Mouse (Mus musculus): ENCODE measurements around the gene Spdef.
A peak's percentile ranks its signal among the peaks of the same experiment; 100 is the strongest.

Spdef gene

DNA sequence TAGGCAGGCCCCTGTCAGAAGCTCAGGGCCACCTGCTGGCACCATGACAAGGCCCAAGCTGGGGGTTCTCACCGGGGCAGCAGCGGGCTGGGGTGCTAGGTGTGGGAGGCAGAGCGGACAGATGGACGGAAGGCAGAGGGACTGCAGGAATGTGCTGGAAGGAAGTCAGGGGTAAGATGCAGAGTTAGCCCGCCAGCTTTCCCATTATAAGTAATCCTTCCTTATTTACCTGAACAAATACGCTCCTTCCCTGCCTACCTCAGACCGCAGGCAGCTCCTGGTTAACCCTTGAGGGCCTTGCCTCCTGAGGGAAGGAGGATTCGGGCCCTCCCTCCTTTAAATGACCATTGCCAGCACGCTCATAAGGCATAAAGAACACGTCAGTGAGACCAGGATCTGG is at the start of gene Spdef:
Gene Spdef (minus strand): TSS at position 186 of the 400 bp plus-strand sequence.
- no peak for DNase-seq (ENCODE audit: low read depth, low spot score)

GRCm38 (mm10) chr17:27777823-27778222 is 49.1 kb upstream of the Spdef start:
- peak; percentile 62 for DNase-seq (ENCODE audit: low read depth, low spot score)

DNA sequence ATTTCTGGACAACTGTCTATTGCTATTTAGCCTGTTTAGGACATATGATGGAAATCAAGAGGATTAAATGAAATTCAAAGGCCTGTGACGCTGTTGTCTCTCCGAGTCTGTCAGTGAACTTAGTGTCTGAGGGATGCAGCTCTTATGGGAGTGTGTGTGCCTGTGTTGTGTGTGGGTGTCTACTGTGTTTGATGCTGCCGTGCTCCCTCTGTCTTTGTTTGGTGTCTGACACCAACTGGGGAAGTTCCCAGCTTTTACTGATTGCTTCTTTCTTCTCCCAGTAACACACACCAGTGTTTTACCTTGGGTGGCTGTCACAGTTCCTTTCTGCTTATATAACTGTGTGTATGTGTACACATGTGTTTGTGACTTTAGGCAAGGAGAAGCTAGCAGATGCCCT is 45.4 kb upstream of the Spdef start:
- DNase-seq (ENCODE audit: low read depth, low spot score), result no peak

- DNase-seq (ENCODE audit: low read depth, low spot score), result no peak
Observed at GRCm38 (mm10) chr17:27771616-27772015, 42.9 kb upstream of the Spdef start.

GRCm38 (mm10) chr17:27768817-27769542 is 40.2 kb upstream of the Spdef start:
- peak; percentile 57 for DNase-seq (ENCODE audit: low read depth, low spot score)

- DNase-seq (ENCODE audit: low read depth, low spot score), result no peak
Observed at GRCm38 (mm10) chr17:27767543-27767942, 38.8 kb upstream of the Spdef start.

DNA sequence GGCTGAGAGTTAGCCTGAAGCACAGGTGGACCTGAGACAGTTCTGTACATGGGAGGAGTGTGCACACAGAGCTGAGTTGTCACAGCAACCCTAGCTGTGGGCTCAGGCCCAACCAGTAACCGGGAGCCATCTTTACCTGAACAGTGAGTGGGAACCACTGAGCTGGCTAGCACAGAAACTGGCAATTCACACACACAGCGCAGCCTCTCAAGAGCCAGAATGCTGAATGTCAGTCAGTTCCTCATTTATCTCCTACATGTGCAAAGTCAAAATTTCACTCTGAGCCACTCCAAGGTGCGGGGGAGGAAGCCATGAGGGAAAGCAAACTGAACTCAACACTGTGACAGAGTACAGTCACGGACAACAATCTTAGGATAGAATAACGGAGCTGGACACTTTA is 38.4 kb upstream of the Spdef start:
- DNase-seq (ENCODE audit: low read depth, low spot score), result no peak

DNA sequence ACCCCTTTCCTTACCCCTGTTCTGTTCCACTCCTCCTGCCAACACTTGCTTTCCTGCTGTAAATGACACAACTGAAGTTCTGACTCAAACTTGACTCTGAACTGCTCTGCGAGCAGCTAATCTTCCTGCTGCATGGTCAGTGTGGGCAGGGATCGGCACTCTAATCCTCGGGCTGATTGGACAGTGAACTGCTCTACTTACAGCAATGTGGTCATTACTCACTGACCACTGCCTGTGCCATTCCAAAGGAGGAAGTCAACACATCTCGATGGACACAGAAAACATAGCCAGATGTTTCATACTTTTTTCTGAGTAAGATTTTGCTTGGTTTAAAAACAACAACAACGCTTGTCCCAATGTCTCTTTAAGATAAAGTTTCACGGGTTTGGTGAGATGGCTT is 36.3 kb upstream of the Spdef start:
- DNase-seq (ENCODE audit: low read depth, low spot score), result no peak

- DNase-seq (ENCODE audit: low read depth, low spot score), result no peak
Observed at GRCm38 (mm10) chr17:27764453-27764852, 35.7 kb upstream of the Spdef start.

- no peak for DNase-seq (ENCODE audit: low read depth, low spot score)
Observed at GRCm38 (mm10) chr17:27762884-27763283, 34.1 kb upstream of the Spdef start.

DNA sequence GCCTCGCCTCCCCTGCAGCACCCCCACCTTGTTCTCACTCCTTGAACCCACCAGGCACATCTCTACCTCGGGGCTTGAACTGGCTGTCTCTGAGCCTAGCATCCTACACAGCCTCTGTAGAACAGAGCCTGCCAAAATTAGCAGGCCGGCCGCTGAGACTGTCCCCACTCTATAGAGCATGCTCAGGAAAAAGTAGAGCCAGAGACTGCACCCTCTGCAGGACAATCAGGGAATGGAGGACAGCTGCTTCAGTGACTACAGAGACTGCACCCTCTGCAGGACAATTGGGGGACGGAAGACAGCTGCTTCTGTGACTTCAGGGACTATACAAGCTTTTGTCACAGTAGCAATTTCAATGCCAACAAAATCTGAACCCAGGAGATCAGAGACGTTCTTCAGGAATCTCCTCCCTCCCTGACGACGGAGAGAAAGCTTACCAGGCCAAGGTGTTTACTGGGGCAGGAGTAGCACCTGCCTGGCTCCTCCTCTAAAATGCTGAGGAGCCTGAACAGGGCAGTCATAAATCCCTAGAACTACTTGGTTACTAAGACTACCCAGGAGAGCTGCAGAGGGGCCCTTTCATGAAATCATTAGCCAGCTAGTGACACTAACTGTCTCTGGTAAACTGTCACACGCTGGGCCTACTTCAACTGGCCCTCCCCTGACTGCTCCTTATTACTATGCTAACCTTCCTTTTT is 33.0 kb upstream of the Spdef start:
- DNase-seq (ENCODE audit: low read depth, low spot score), result no peak

GRCm38 (mm10) chr17:27760169-27760568 is 31.4 kb upstream of the Spdef start:
- DNase-seq (ENCODE audit: low read depth, low spot score), result no peak

GRCm38 (mm10) chr17:27751314-27752202 is 22.8 kb upstream of the Spdef start:
- DNase-seq (ENCODE audit: low read depth, low spot score), result no peak

DNA sequence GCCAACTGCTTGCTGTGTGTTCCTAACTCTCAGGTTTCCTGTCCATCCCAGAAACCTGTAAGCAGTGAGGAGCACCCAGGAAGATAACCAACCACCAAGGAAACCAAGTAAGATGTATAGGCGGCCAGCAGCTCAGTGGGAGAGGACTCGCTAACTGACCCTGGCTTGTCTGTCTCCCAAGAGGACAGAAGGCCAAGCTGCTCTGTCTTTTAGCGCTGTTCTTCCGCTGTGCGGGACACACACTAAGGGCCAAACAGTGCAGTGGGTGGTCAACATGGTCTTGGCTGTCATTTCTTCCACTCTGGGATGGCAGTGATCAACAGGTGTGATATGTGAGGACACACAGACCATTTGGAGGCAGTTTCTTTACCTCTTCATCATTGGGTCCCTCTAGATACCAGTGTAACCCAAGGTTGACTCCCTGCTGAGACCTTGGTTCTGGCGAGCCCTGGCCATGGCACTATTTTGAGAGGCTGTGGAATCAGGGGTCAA is 21.7 kb upstream of the Spdef start:
- DNase-seq (ENCODE audit: low read depth, low spot score), result no peak

DNA sequence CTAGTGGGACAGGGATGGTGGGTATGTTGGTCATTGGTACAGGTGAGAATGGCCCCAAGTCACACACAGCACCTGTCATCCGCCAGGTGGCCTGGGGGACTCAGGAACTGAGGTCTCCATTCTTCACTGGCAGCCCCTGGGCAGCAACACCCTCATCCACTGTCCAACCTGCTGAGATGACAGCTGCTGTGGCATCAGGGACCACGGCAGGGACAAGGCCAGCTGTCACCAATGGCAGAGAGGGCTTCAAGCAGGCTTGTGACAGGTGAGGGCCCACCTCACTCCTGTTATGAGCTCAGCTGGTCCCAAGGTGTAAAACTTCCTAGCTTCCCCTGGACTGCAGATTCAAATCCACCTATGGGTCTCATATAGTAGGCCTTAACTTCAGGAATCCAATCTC is 19.4 kb upstream of the Spdef start:
- no peak for DNase-seq (ENCODE audit: low read depth, low spot score)

- DNase-seq (ENCODE audit: low read depth, low spot score), result no peak
Observed at GRCm38 (mm10) chr17:27746446-27746845, 17.7 kb upstream of the Spdef start.

DNA sequence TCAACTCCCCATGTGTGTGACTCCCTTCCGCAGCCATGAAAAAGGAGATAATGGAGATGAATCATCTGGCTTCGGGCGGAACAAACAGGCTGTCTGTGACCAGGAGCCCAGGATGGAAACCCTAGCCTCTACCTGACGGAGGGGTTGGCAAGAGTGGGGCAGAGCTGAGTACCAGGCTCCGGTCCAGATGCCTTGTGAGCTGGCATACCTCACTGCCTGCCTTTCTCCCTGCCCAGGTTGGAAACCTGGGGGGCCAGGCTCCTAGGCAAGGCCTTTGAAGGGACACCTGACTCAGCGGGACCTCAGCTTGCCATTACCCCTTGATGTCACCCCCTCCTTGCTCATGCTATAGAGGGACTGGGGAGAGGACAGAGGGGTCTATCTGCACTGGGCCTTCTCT is 12.2 kb upstream of the Spdef start:
- DNase-seq (ENCODE audit: low read depth, low spot score), result no peak

DNA sequence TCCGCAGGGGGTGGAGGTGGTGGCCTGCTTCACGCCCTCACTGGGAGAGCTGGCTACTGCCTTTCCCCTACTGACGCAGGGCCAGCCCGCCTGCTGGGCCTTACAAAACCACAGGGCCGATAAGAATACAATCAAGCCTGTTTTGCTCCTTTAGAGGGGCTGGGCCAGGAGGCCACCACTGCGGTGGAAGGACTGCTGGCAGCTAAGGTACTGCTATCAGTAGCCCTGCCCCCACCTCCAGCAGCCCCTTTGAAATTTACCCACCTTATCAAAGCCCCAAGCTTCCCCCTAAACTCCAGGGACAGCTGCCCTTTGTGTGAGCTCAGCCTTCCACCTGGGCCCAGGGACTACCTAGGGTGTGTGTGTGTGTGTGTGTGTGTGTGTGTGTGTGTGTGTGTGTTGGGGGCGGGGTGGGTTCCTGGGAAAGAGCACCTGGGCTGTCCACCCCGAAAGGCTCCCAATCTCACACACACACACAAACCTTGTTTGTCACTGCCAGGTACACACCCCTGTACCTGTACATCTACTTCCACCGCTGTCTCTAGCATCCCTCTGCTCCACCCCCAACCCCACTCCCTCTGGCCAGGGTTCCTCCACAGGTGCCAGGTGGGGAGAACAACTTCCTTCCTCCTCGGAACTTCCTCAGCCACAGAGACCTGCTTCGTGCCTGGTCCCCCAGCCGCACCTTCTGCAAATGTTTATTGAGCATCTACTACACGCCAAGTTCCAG is 5.8 kb upstream of the Spdef start:
- no peak for DNase-seq (ENCODE audit: low read depth, low spot score)

DNA sequence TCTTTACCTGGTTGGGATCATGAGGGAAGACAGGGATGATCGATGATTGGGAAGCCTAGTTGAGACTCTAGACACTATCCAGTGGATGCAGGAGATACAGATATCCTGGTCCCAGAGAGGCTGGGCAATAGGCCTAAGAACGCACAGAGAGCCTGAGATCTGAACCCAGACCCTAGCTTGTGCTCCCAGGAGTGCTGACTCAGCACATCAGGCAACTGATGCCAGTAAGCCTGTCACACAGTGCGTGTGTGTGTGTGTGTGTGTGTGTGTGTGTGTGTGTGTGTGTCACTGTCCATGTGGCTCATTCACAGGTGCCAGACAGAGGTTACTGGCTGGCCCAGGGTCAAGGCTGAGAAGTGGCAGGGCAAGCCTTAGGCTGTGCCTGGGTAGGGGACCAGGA is 3.9 kb upstream of the Spdef start:
- no peak for DNase-seq (ENCODE audit: low read depth, low spot score)

DNA sequence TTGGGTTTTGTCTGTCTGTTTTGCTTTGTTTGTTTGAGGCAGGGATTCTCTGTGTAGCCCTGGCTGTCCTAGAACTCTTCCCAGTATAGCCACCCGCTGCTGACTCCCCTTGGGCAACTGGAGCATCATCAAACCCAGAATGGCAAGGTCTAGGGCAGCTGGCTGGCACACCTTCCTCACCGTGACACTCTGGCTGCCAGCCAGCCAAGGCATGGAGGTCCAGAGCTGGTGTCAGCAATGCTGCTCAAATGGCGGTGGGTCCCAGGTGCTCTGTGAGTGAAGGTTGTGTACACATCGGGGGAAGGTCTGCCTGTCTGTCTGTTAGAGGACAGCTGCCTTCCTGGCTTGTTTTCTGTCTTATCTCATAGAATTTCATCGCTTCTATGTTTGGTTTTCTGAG is 3.4 kb upstream of the Spdef start:
- no peak for DNase-seq (ENCODE audit: low read depth, low spot score)

DNA sequence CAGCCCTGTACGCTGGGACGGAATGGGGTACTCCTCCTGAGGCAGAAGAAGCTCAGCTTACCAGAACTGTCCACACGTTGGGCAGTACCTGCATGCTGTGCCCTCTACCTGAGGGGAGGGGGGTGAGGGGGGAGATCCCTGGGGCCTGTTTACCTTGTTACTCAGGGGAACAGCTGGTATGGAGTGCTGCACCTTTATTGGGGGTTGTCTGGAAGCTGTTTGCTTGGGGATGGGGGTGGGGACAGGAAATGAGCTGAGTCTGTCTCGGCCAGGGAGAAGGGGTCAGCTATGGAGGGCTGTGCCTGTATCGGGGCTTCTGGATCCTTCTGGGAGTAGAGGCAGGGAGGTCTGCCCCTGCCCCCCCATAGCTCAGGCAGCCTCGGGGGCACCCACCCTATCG is 2.2 kb downstream of the Spdef start:
- DNase-seq (ENCODE audit: low read depth, low spot score), result no peak

GRCm38 (mm10) chr17:27725412-27725811 is 3.3 kb downstream of the Spdef start:
- DNase-seq (ENCODE audit: low read depth, low spot score), result no peak
